Mouse (Mus musculus): ENCODE data around the gene Ctc1.

Ctc1 gene

GRCm38 (mm10) chr11:69070093-69070492, 54.4 kb downstream of the Ctc1 start:
- DNase-seq (ENCODE audit: low read depth, low spot score), result no peak

- DNase-seq (ENCODE audit: low read depth, low spot score), result peak; percentile 81
These were observed 55.0 kb downstream of the Ctc1 start, which contains the start of gene Tmem107 for GRCm38 (mm10) chr11:69070590-69071222. Gene Tmem107, plus strand, starts transcription at chr11:69070806.

- no peak for DNase-seq (ENCODE audit: low read depth, low spot score)
These were observed 55.6 kb downstream of the Ctc1 start for GRCm38 (mm10) chr11:69071262-69071661.

- no peak for DNase-seq (ENCODE audit: low read depth, low spot score)
These were observed 56.5 kb downstream of the Ctc1 start for GRCm38 (mm10) chr11:69072234-69072633.

- DNase-seq (ENCODE audit: low read depth, low spot score), result no peak
These were observed 57.0 kb downstream of the Ctc1 start for GRCm38 (mm10) chr11:69072666-69073064.

GRCm38 (mm10) chr11:69073065-69073888, 57.6 kb downstream of the Ctc1 start:
- DNase-seq (ENCODE audit: low read depth, low spot score), result peak; percentile 87

- DNase-seq (ENCODE audit: low read depth, low spot score), result no peak
These were observed 58.5 kb downstream of the Ctc1 start for GRCm38 (mm10) chr11:69073951-69074775.

GRCm38 (mm10) chr11:69074776-69075069, 59.0 kb downstream of the Ctc1 start:
- DNase-seq (ENCODE audit: low read depth, low spot score), result no peak

GRCm38 (mm10) chr11:69075764-69076479, 60.2 kb downstream of the Ctc1 start:
- DNase-seq (ENCODE audit: low read depth, low spot score), result no peak

- DNase-seq (ENCODE audit: low read depth, low spot score), result no peak
These were observed 60.9 kb downstream of the Ctc1 start for GRCm38 (mm10) chr11:69076572-69076971.

- DNase-seq (ENCODE audit: low read depth, low spot score), result no peak
These were observed 61.6 kb downstream of the Ctc1 start for GRCm38 (mm10) chr11:69077316-69077715.

GRCm38 (mm10) chr11:69078041-69078440, 62.3 kb downstream of the Ctc1 start:
- no peak for DNase-seq (ENCODE audit: low read depth, low spot score)

GRCm38 (mm10) chr11:69078805-69079438, 63.2 kb downstream of the Ctc1 start:
- no peak for DNase-seq (ENCODE audit: low read depth, low spot score)

GRCm38 (mm10) chr11:69080102-69080854, 64.6 kb downstream of the Ctc1 start:
- DNase-seq (ENCODE audit: low read depth, low spot score), result no peak

- DNase-seq (ENCODE audit: low read depth, low spot score), result no peak
These were observed 65.1 kb downstream of the Ctc1 start for GRCm38 (mm10) chr11:69080855-69081222.

GRCm38 (mm10) chr11:69081613-69082012, 65.9 kb downstream of the Ctc1 start:
- DNase-seq (ENCODE audit: low read depth, low spot score), result no peak

- DNase-seq (ENCODE audit: low read depth, low spot score), result no peak
These were observed 69.9 kb downstream of the Ctc1 start for GRCm38 (mm10) chr11:69085608-69086007.
